Mouse (Mus musculus) liver, adult 2 months (tissue): Measurements from ENCODE around the gene Irf9. TPM values are rescaled to one million over a fixed set of nuclear protein-coding genes. Genes with fewer than 3 reads are reported as not detected.

Experiments used
- DNase-seq: peaks from one replicate; pipeline ENCODE4 v3.0.0-alpha.2; 2011; ENCODE audit warnings: low read depth, low spot score; ENCODE audit errors: extremely low read depth
- H3K27ac ChIP-seq: fragments of 200-500 bp; replicated peaks from 2 replicates; pipeline ENCODE4 v1.5.1; 2012; ENCODE audit warnings: low read depth, mild to moderate bottlenecking, control low read depth, inconsistent platforms, low read length; ENCODE audit not compliant: insufficient read depth
- H3K27me3 ChIP-seq: fragments of 200-500 bp; 2 replicates; pipeline ENCODE4 v1.6.1; 2012; ENCODE audit warnings: mild to moderate bottlenecking, moderate library complexity, low read length, inconsistent platforms; ENCODE audit not compliant: control insufficient read depth, insufficient read depth
- H3K36me3 ChIP-seq: fragments of 200-500 bp; 2 replicates; pipeline ENCODE4 v1.6.1; 2012; ENCODE audit warnings: low read length, inconsistent platforms; ENCODE audit not compliant: control insufficient read depth, insufficient read depth
- H3K4me1 ChIP-seq: fragments of 200-500 bp; 2 replicates; pipeline ENCODE4 v1.6.1; 2011; ENCODE audit warnings: low read length; ENCODE audit not compliant: control insufficient read depth, insufficient read depth
- H3K4me3 ChIP-seq: fragments of 200-500 bp; 2 replicates; pipeline ENCODE4 v1.5.1; 2011; ENCODE audit warnings: low read depth, mild to moderate bottlenecking, control low read depth, low read length, moderate library complexity; ENCODE audit not compliant: insufficient read depth
- H3K79me2 ChIP-seq: fragments of 200-500 bp; 2 replicates; pipeline ENCODE4 v1.6.1; 2012; ENCODE audit warnings: inconsistent platforms, mild to moderate bottlenecking, low read length, moderate library complexity; ENCODE audit not compliant: control insufficient read depth, insufficient read depth
- H3K9ac ChIP-seq: fragments of 200-500 bp; 2 replicates; pipeline ENCODE4 v1.6.1; 2012; ENCODE audit warnings: low read depth, mild to moderate bottlenecking, control low read depth, inconsistent platforms, low read length
- CTCF ChIP-seq: fragments of 200-500 bp; IDR thresholded peaks from 2 replicates; pipeline ENCODE4 v1.5.1; 2011; ENCODE audit warnings: low read depth, low read length, control low read depth
- POLR2A ChIP-seq: fragments of 200-500 bp; IDR thresholded peaks from 2 replicates; pipeline ENCODE4 v1.6.1; 2011; ENCODE audit warnings: low read length, control low read depth; ENCODE audit not compliant: insufficient read depth; ENCODE audit errors: extremely low read depth
- WGBS: fragments of 180-500 bp; shearing (Covaris S2); methylation state at CpG from one replicate; pipeline ENCODE4 v1.1.7; 2018; 5-methylcytosine and 5-hydroxymethylcytosine counted together
- polyA plus RNA-seq: library from polyadenylated mRNA; depleted of rRNA; stranded (reverse); fragments of >200 nt; gene quantifications from 2 replicates; pipeline ENCODE4 v1.2.3, GENCODE M21; 2012
- total RNA-seq: library from RNA; depleted of rRNA; stranded (reverse); fragments of >200 nt; gene quantifications from 2 replicates; pipeline ENCODE4 v1.2.3, GENCODE M21; 2014

Gene Irf9
- total and polyA plus RNA-seq, 2 experiments, result 24.2 to 45.0 TPM

- Histone ChIP-seq H3K79me2 (peaks cover 6% of the 10 kb centered on the region; the same call in 1 of the 2 replicates), H3K4me3 (peak overlapping the region; percentile 81), H3K27me3 (no peaks in the 10 kb centered on the region), H3K9ac (peak overlapping the region; percentile 80), H3K36me3 (peaks cover 16% of the 10 kb centered on the region), H3K27ac (peak overlapping the region; percentile 62), H3K4me1 (peaks cover 8% of the 10 kb centered on the region)
- TF ChIP-seq CTCF (no peak), POLR2A (no peak)
- 32% methylated on average over 5 of the region's 5 CpGs for WGBS
- DNase-seq, result peak; percentile 61
These were observed 19.1 kb upstream of the Irf9 start for GRCm38 (mm10) chr14:55584303-55584701.

- WGBS, result 2% methylated on average over 43 of the region's 43 CpGs
- peaks cover 8% of the 10 kb centered on the region for H3K4me1 ChIP-seq
- peak within 1 kb of the TSS; percentile 81 for H3K4me3 ChIP-seq
- H3K27me3 ChIP-seq, result no peaks in the 10 kb centered on the region
- H3K27ac ChIP-seq, result peak within 1 kb of the TSS; percentile 62
- H3K36me3 ChIP-seq, result peaks cover 16% of the 10 kb centered on the region
- H3K9ac ChIP-seq, result peak within 1 kb of the TSS; percentile 80
- peak; percentile 89 for DNase-seq
- TF ChIP-seq POLR2A (peak; percentile 42; the same call in 1 of the 2 replicates), CTCF (no peak)
- H3K79me2 ChIP-seq, result peaks cover 5% of the 10 kb centered on the region; the same call in 1 of the 2 replicates
These were observed 18.4 kb upstream of the Irf9 start, which contains the start of gene Emc9 for GRCm38 (mm10) chr14:55584702-55585565. Emc9 (minus strand) TSS chr14:55585302.

GRCm38 (mm10) chr14:55585566-55585960, 17.8 kb upstream of the Irf9 start:
- H3K79me2 ChIP-seq, result no peaks in the 10 kb centered on the region; the same call in 1 of the 2 replicates
- peaks cover 8% of the 10 kb centered on the region for H3K4me1 ChIP-seq
- peak; percentile 91 for DNase-seq
- H3K36me3 ChIP-seq, result peaks cover 13% of the 10 kb centered on the region
- 15% methylated on average over 6 of the region's 6 CpGs for whole genome bisulfite sequencing
- H3K27ac ChIP-seq, result peak overlapping the region; percentile 52
- H3K9ac ChIP-seq, result no peak overlapping the region
- no peak overlapping the region for H3K4me3 ChIP-seq
- no peak for TF ChIP-seq POLR2A
- no peak for TF ChIP-seq CTCF
- no peaks in the 10 kb centered on the region for H3K27me3 ChIP-seq

GRCm38 (mm10) chr14:55586149-55586548, 17.2 kb upstream of the Irf9 start:
- WGBS, result 80% methylated on average over 2 of the region's 2 CpGs
- Histone ChIP-seq H3K27ac (peak overlapping the region; percentile 52), H3K27me3 (no peaks in the 10 kb centered on the region), H3K79me2 (no peaks in the 10 kb centered on the region; the same call in 1 of the 2 replicates), H3K4me1 (peaks cover 8% of the 10 kb centered on the region), H3K4me3 (no peak overlapping the region), H3K9ac (no peak overlapping the region), H3K36me3 (peaks cover 10% of the 10 kb centered on the region)
- TF ChIP-seq CTCF (no peak), POLR2A (no peak)
- no peak for DNase-seq

GRCm38 (mm10) chr14:55589271-55589670, 14.1 kb upstream of the Irf9 start:
- no peak for DNase-seq
- Histone ChIP-seq H3K79me2 (peaks cover 10% of the 10 kb centered on the region; the same call in 1 of the 2 replicates), H3K4me1 (peaks cover 15% of the 10 kb centered on the region), H3K27me3 (no peaks in the 10 kb centered on the region), H3K27ac (no peak overlapping the region), H3K36me3 (peaks cover 7% of the 10 kb centered on the region), H3K4me3 (no peak overlapping the region), H3K9ac (no peak overlapping the region)
- WGBS, result 93% methylated on average over 5 of the region's 5 CpGs
- TF ChIP-seq POLR2A, result no peak
- no peak for TF ChIP-seq CTCF
